Comparison of ENCODE assay signal across 10 mouse cellular contexts in the genomic region with DNA sequence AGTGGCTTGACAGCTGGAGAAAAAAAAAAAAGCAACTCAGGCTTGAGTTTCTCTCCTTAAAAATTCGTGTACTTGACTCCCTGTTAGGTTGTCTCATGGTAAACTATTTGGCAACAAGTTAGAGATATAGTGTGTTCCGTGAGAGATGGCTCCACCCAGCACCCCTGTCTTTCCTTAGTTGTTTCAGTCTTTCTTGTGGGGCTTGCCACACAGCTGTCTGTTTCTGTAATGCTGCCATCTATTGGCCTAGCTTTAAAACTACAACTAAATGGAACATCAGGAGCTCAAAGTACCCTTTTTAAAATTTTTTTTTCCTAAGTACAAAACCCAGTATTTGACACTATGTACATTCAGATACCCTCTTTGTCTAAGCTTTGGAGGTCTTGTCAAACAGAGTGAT.
DNase-seq lines count a peak whose midpoint lies in the region; ATAC-seq and TF ChIP-seq lines count a peak whose summit lies in the region.
"Had no signal": no experiment of that assay in that cellular context is flagged by ENCODE, and none has a peak within 500 bp of the region (broad histone marks: within the 10 kb centered on the region; RNA-seq: fewer than 3 reads in every experiment).

No protein-coding gene starts in this region.

- no peak overlapping the region for H3K27ac ChIP-seq in liver, adult 2 months (replicated peaks; ENCODE audit: insufficient read depth, low read depth, low read length)
- H3K27ac ChIP-seq in liver, embryonic 11.5 days (ENCODE audit: low read depth, low read length) = no peak overlapping the region
- H3K27ac ChIP-seq: neural tube, embryonic 12.5 days had no signal

- peak; percentile 35; the same call in 1 of the 2 replicates for TF ChIP-seq CTCF in liver, adult 2 months (IDR thresholded peaks at IDR 0.05; ENCODE audit: low read depth, low read length)

- H3K4me2 ChIP-seq in liver, embryonic 11.5 days = no peak overlapping the region
- H3K4me2 ChIP-seq: neural tube, embryonic 12.5 days had no signal

- no peak overlapping the region for H3K9ac ChIP-seq in liver, adult 2 months (ENCODE audit: low read depth, low read length)
- no peak overlapping the region for H3K9ac ChIP-seq in liver, embryonic 11.5 days (ENCODE audit: low read depth, low read length)
- H3K9ac ChIP-seq: neural tube, embryonic 12.5 days had no signal

- H3K4me3 ChIP-seq in liver, adult 2 months (ENCODE audit: insufficient read depth, low read depth, low read length) = no peak overlapping the region
- no peak overlapping the region for H3K4me3 ChIP-seq in liver, embryonic 11.5 days (ENCODE audit: low read depth, low read length)
- H3K4me3 ChIP-seq: neural tube, embryonic 12.5 days had no signal

- H3K36me3 ChIP-seq in liver, adult 2 months (ENCODE audit: control insufficient read depth, insufficient read depth, low read length) = no peaks in the 10 kb centered on the region; the same call in 1 of the 2 replicates
- no peaks in the 10 kb centered on the region for H3K36me3 ChIP-seq in liver, embryonic 11.5 days (ENCODE audit: control insufficient read depth, insufficient read depth, low read length)
- H3K36me3 ChIP-seq: neural tube, embryonic 12.5 days had no signal

- no peak for TF ChIP-seq POLR2A in liver, adult 2 months (IDR thresholded peaks at IDR 0.05; ENCODE audit: extremely low read depth, insufficient read depth, low read length)

- no peaks in the 10 kb centered on the region for H3K79me2 ChIP-seq in liver, adult 2 months (ENCODE audit: control insufficient read depth, insufficient read depth, low read length)

- DNase-seq in embryo, embryonic 10 days (ENCODE audit: low spot score) = peak; percentile 28
- DNase-seq in embryo, embryonic 9.5 days (ENCODE audit: extremely low spot score) = no peak
- DNase-seq in liver, adult 2 months (ENCODE audit: extremely low read depth, low read depth, low spot score) = peak; percentile 17
- no peak for DNase-seq in liver, embryonic 11.5 days (ENCODE audit: low spot score)
- DNase-seq in adipocyte (ENCODE audit: low spot score) = peak; percentile 34
- no peak for DNase-seq in ovary, postnatal 14 days (ENCODE audit: low spot score)
- DNase-seq in right cerebral cortex, adult 2 months (ENCODE audit: low spot score in 2 of 2) = no peak
- DNase-seq: cerebellum, adult 9-11 months had no signal

- WGBS in liver, adult 2 months = 0% methylated on average over 2 of the region's 2 CpGs
- 15% methylated on average over 2 of the region's 2 CpGs for WGBS in liver, embryonic 11.5 days

- ATAC-seq in liver, embryonic 11.5 days (replicated peaks; ENCODE audit: low FRiP score) = no peak
- ATAC-seq in megakaryocyte-erythroid progenitor cell, adult 5-6 weeks (replicated peaks; ENCODE audit: low FRiP score, low TSS enrichment, poor library complexity, severe bottlenecking) = peak; percentile 84

- no peaks in the 10 kb centered on the region for H3K9me3 ChIP-seq in liver, embryonic 11.5 days (ENCODE audit: control insufficient read depth, low read length)
- H3K9me3 ChIP-seq: neural tube, embryonic 12.5 days had no signal

- H3K27me3 ChIP-seq in liver, adult 2 months (ENCODE audit: control insufficient read depth, insufficient read depth, low read length) = no peaks in the 10 kb centered on the region
- H3K27me3 ChIP-seq in liver, embryonic 11.5 days (replicated peaks; ENCODE audit: control insufficient read depth, insufficient read depth, low read length) = peaks cover 3% of the 10 kb centered on the region

- H3K4me1 ChIP-seq in liver, adult 2 months (ENCODE audit: control insufficient read depth, insufficient read depth, low read length) = no peaks in the 10 kb centered on the region; the same call in 1 of the 2 replicates
- no peaks in the 10 kb centered on the region for H3K4me1 ChIP-seq in liver, embryonic 11.5 days (replicated peaks; ENCODE audit: control insufficient read depth, insufficient read depth, low read length)
- H3K4me1 ChIP-seq: neural tube, embryonic 12.5 days had no signal

Comparison
In these comparisons a context has a peak if more than half of its experiments do, and no peak if none do; other contexts are left out.
1. DNase-seq: peak in embryo, embryonic 10 days (single experiment), liver, adult 2 months (single experiment) and adipocyte (single experiment); none in embryo, embryonic 9.5 days (single experiment), liver, embryonic 11.5 days (single experiment), ovary, postnatal 14 days (single experiment) and right cerebral cortex, adult 2 months (0 of 2).